Mouse (Mus musculus): ENCODE results near the gene 4930502E18Rik.
A peak's percentile ranks its signal among the peaks of the same experiment; 100 is the strongest.
"Not testable (repeated sequence)": the region's sequence is repeated elsewhere in the genome, so short reads cannot be mapped to it uniquely, and the experiment has no call there.

Gene 4930502E18Rik

GRCm38 (mm10) chrX:53724596-53724995 lies at the start of gene 4930502E18Rik:
Gene 4930502E18Rik (plus strand): TSS chrX:53724826.
- DNase-seq (ENCODE audit: low spot score in 2 of 2), result no peak

DNA sequence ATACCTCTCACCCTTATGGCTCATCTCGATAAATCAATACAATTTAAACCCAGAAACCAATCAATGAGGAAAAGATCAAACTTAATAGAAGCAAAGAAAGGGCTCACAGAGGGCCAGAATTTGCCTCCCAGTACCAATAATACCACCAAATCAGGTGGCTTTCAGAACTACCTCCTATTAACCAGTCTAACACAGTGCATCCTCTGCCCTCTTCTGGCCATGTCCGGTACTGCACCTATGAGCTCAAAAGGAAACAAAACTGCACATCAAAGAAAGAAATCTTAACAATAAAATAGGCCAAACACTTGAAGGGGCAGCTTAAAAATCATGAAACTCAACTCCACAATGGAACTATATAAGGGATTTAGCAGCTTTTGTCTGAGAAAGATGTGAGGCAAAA lies 47.7 kb upstream of the 4930502E18Rik start:
- DNase-seq (ENCODE audit: low spot score in 2 of 2), result peak in 1 of 2 experiments; percentile 78

DNA sequence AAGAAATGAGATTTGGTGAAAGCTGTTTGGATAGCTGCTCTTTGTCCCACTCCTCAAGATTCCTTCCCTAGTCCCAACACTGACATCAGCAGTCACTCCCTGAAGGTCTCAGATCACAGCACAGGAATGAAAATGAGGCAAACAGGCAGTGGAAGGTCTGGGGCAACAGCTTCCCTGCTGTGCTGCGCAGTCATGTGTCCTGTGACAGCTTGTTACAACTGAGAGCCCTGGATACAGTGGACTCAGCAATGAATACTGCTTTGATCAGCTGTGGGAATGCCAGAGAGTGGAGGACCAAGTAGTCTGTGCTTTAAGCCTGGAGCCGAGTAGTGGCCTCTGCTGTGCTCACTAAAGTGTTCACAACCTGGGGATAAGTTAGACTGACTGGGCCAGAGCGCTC lies 42.0 kb upstream of the 4930502E18Rik start:
- not testable (repeated sequence) for DNase-seq (ENCODE audit: low spot score in 2 of 2)

GRCm38 (mm10) chrX:53684676-53685075 lies 40.0 kb upstream of the 4930502E18Rik start:
- not testable (repeated sequence) for DNase-seq (ENCODE audit: low spot score in 2 of 2)

- DNase-seq (ENCODE audit: low spot score in 2 of 2), result no peak
Observed at GRCm38 (mm10) chrX:53692065-53692464, 32.6 kb upstream of the 4930502E18Rik start.

DNA sequence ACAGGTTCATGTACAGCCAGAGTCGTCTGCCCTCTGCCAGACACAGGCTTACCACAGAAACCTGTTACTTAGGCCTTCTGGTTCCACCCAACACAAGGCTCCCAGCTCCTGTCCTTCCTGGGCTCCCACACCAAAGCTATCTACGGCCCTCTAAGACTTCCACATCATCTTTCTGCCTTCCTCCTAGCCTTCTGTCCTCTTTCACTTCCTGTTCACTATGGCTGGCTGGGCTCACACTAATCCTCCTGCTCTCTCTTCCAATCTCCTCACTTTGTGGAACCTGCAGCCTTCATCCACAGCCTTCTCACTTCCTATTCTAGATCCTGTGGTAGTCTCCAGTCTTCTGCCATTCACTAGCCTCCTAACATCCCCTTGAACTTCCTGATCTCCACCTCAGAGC lies 31.5 kb upstream of the 4930502E18Rik start:
- DNase-seq (ENCODE audit: low spot score in 2 of 2), result no peak

DNA sequence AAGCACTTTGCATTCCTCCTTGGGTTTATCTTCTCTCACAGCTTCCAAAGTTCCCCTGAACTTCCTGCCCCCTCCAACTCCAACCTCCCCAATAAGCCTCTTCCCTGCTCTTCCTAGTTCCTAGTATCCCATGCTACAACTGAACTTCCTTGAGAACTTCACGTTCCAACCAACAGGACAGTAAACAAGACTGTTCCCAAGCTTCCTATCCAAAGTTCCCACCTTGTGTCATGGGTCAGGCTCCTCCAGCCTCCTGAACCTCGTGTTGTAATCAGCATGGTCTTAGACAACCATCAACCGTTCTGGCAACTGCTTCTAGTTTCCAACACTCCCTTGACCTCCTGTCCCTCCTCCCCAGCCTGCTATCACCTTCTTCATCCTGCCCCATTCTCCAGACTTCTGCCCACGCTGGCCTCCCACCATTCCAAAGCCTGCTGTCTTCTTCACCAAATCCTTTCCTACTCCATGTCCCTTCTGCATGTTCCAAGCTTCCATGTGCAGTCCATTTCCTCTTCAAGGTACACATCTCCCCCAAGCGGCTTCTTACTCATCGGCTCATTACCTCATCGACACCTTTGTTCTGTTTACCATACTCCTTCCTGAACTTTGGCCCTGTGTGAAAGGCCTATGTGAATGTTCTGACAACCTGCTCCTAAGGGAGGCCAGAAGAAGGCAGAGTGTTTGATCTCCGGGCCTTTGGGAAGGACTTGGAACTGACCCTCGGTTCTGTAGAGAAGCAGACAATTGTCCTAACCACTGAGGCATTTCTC lies 30.4 kb upstream of the 4930502E18Rik start:
- DNase-seq (ENCODE audit: low spot score in 2 of 2), result no peak

GRCm38 (mm10) chrX:53699225-53699624 lies 25.4 kb upstream of the 4930502E18Rik start:
- peak in 1 of 2 experiments; percentile 20 for DNase-seq (ENCODE audit: low spot score in 2 of 2)

DNA sequence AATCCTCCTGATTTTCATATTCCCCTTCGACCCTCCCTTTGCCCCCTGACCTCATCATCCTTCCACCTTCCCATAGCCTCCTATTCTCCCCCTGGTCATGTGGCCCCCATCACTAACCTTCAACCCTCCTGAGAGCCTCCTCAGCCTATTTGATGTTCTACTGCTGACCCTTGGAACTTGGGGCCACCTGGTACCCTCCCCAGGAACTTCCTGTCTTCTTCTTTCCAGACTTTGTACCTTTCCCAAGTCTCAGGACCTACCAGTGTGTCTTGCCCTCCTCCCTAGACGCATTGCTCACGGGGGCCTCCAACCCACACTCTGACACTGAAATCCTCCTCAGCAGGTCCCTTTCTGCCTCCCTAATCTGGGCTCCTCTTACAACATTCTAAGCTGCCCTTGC lies 22.0 kb upstream of the 4930502E18Rik start:
- no peak for DNase-seq (ENCODE audit: low spot score in 2 of 2)

GRCm38 (mm10) chrX:53715942-53716322 lies 8.7 kb upstream of the 4930502E18Rik start:
- no peak for DNase-seq (ENCODE audit: low spot score in 2 of 2)

GRCm38 (mm10) chrX:53716323-53717182 lies 8.1 kb upstream of the 4930502E18Rik start:
- DNase-seq (ENCODE audit: low spot score in 2 of 2), result peak; percentile 15 to 44

- DNase-seq (ENCODE audit: low spot score in 2 of 2), result no peak
Observed at GRCm38 (mm10) chrX:53728967-53729366, 4.3 kb downstream of the 4930502E18Rik start.

- no peak for DNase-seq (ENCODE audit: low spot score in 2 of 2)
Observed at GRCm38 (mm10) chrX:53752851-53753250, 28.2 kb downstream of the 4930502E18Rik start.

DNA sequence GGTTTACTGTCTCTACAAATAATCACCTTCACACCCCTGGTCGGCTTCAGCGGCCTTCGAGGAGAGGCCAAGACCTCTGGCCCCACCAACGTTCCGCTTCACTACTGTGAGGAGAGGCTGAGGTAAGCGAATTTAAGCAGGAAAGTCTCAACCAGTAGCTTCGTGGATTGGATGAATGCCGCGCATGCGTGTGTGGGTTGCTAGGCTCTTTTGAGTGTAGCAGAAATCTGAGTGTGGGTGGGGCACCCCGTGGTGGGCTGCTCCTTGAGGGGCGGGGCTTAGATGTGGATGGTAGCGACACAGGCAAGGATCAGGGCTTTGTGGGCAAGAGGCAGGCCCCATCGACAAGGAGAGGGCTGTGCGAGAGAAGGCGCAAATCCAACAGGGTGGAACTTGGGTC lies 33.1 kb downstream of the 4930502E18Rik start, which contains the start of gene 1700013H16Rik:
Gene 1700013H16Rik (minus strand): TSS at position 96 of the 400 bp plus-strand sequence.
- DNase-seq (ENCODE audit: low spot score in 2 of 2), result no peak

DNA sequence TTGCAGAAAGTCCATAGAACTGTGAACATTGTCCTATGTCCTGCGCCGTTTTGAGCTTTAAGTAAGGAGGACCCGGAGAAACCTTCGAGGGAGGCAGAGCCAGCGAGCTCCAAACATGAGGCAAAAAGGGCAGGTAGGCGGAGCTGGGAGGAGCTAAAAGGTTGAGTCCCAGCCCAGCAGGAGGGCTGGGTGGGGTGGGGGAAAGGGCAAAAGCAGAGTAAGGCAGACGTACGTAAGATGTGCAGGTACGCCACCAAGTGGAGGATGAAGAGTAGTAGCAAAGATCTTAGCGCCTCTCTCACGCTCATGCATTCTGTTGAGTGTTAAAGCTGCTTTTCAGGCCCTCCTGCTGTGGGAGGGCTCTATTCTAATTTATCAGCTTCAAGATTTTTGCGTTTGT lies 51.6 kb downstream of the 4930502E18Rik start, which contains the start of gene Zfp36l3:
Gene Zfp36l3 (minus strand): TSS at position 119 of the 400 bp plus-strand sequence.
- no peak for DNase-seq (ENCODE audit: low spot score in 2 of 2)

Data from left cerebral cortex, adult 9 months (tissue).